17 mouse cellular contexts compared by ENCODE assay signal in the genomic region with DNA sequence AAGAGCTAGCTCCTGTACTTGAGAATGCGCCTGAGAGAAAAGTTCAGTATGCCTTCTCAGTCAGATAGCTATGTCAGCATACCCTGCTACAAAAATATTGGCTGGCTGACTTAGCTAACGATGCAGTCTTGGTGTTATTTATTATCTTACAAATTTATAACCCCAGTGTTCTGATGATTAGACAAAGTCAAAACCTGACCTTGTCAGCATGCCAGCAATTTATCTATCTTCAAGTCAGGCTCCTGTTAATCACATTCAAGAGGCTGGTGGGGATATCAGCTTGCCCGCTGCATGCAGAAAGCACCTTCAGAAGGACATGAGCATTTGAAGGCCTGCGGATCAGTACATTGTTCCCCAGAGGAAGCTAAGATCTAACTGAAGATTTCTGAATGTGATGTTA.
"Had no signal": no experiment of that assay in that cellular context is flagged by ENCODE, and none has a peak within 500 bp of the region (broad histone marks: within the 10 kb centered on the region; RNA-seq: fewer than 3 reads in every experiment).

No protein-coding gene starts in this region.

- H3K27ac ChIP-seq: kidney, embryonic 15.5 days; layer of hippocampus, adult 2 months; limb, embryonic 10.5 days; limb, embryonic 13.5 days; liver, embryonic 13.5 days; neural tube, embryonic 12.5 days had no signal

- H3K4me3 ChIP-seq: kidney, embryonic 15.5 days; layer of hippocampus, adult 2 months; limb, embryonic 10.5 days; limb, embryonic 13.5 days; liver, embryonic 13.5 days; neural tube, embryonic 12.5 days had no signal

- H3K4me1 ChIP-seq: liver, embryonic 13.5 days had no signal

- H3K36me3 ChIP-seq: kidney, embryonic 15.5 days; limb, embryonic 10.5 days; limb, embryonic 13.5 days; liver, embryonic 13.5 days; neural tube, embryonic 12.5 days had no signal

- H3K9me3 ChIP-seq: kidney, embryonic 15.5 days; limb, embryonic 10.5 days; limb, embryonic 13.5 days; liver, embryonic 13.5 days; neural tube, embryonic 12.5 days had no signal

- H3K4me2 ChIP-seq: kidney, embryonic 15.5 days; limb, embryonic 13.5 days; liver, embryonic 13.5 days; midbrain, embryonic 11.5 days; neural tube, embryonic 12.5 days had no signal

- H3K9ac ChIP-seq: kidney, embryonic 15.5 days; limb, embryonic 13.5 days; liver, embryonic 13.5 days; neural tube, embryonic 12.5 days had no signal

- H3K27me3 ChIP-seq: liver, embryonic 13.5 days; neural tube, embryonic 12.5 days had no signal

- DNase-seq: kidney, adult 18-20 months; layer of hippocampus, adult 9-11 months; liver; liver, embryonic 13.5 days; lung, adult 2 months; lung, postnatal 14 days; midbrain, embryonic 14.5 days; retina, postnatal 1 day; right cerebral cortex, postnatal 25 days; thymus, adult 18-20 months; thymus, postnatal 36 days had no signal
